Mouse (Mus musculus) urinary bladder, postnatal 4 days (tissue): ENCODE results near the gene Ptges.

Experiments used
- DNase-seq, 2 experiments: peaks; one replicate each; pipeline ENCODE4 v3.0.0; 2021 to 2022; ENCODE audit warnings: low spot score in 2 of 2

The Ptges gene

GRCm38 (mm10) chr2:30901646-30902160 lies 28.0 kb downstream of the Ptges start:
- no peak for DNase-seq

- DNase-seq, result no peak
Measured at GRCm38 (mm10) chr2:30899397-30900069, 30.1 kb downstream of the Ptges start.

- no peak for DNase-seq
Measured at GRCm38 (mm10) chr2:30897291-30897690, 32.4 kb downstream of the Ptges start.

- no peak for DNase-seq
Measured at GRCm38 (mm10) chr2:30893946-30894345, 35.7 kb downstream of the Ptges start.

GRCm38 (mm10) chr2:30893399-30893798 lies 36.3 kb downstream of the Ptges start:
- no peak for DNase-seq

GRCm38 (mm10) chr2:30891002-30891401 lies 38.7 kb downstream of the Ptges start:
- no peak for DNase-seq

GRCm38 (mm10) chr2:30885453-30886163 lies 44.1 kb downstream of the Ptges start:
- DNase-seq, result no peak

- no peak for DNase-seq
Measured at GRCm38 (mm10) chr2:30884852-30885373, 44.8 kb downstream of the Ptges start.

- DNase-seq, result no peak
Measured at GRCm38 (mm10) chr2:30881215-30881614, 48.4 kb downstream of the Ptges start.

- no peak for DNase-seq
Measured at GRCm38 (mm10) chr2:30879481-30879880, 50.2 kb downstream of the Ptges start.

GRCm38 (mm10) chr2:30875621-30876432 lies 53.8 kb downstream of the Ptges start:
- no peak for DNase-seq

- DNase-seq, result no peak
Measured at GRCm38 (mm10) chr2:30875096-30875495, 54.6 kb downstream of the Ptges start.

- DNase-seq, result no peak
Measured at GRCm38 (mm10) chr2:30874445-30874844, 55.2 kb downstream of the Ptges start.

GRCm38 (mm10) chr2:30872669-30873068 lies 57.0 kb downstream of the Ptges start:
- no peak for DNase-seq

GRCm38 (mm10) chr2:30870863-30871262 lies 58.8 kb downstream of the Ptges start:
- DNase-seq, result no peak

- no peak for DNase-seq
Measured at GRCm38 (mm10) chr2:30865426-30865825, 64.2 kb downstream of the Ptges start.

- peak in 1 of 2 experiments; percentile 35 for DNase-seq
Measured at GRCm38 (mm10) chr2:30864968-30865381, 64.7 kb downstream of the Ptges start.

GRCm38 (mm10) chr2:30863574-30863973 lies 66.1 kb downstream of the Ptges start:
- no peak for DNase-seq

GRCm38 (mm10) chr2:30862081-30862480 lies 67.6 kb downstream of the Ptges start:
- DNase-seq, result no peak

- no peak for DNase-seq
Measured at GRCm38 (mm10) chr2:30859782-30860181, 69.9 kb downstream of the Ptges start.

GRCm38 (mm10) chr2:30857076-30857475 lies 72.6 kb downstream of the Ptges start:
- DNase-seq, result no peak

- DNase-seq, result no peak
Measured at GRCm38 (mm10) chr2:30852771-30853313, 76.8 kb downstream of the Ptges start.
